Mouse (Mus musculus) hindbrain, embryonic 13.5 days (tissue): ENCODE results near the gene Gm49373. TPM values are rescaled to one million over a fixed set of nuclear protein-coding genes. Genes with fewer than 3 reads are reported as not detected.

Source experiments
- ATAC-seq: fragments of 200-750 bp; cut with Nextera tagmentation; 2 replicates; pipeline ENCODE4 v1.8.0; 2017; ENCODE audit warnings: moderate TSS enrichment; ENCODE audit not compliant: low FRiP score
- H3K27ac ChIP-seq: fragments of 300-500 bp; sonication (generic); 2 replicates; pipeline ENCODE4 v1.5.1; 2015; ENCODE audit warnings: inconsistent platforms, mild to moderate bottlenecking, moderate library complexity
- H3K27me3 ChIP-seq: fragments of 300-500 bp; sonication (generic); 2 replicates; pipeline ENCODE4 v1.6.1; 2015; ENCODE audit warnings: mild to moderate bottlenecking, inconsistent platforms
- H3K36me3 ChIP-seq: fragments of 300-500 bp; sonication (generic); 2 replicates; pipeline ENCODE4 v1.6.1; 2015; ENCODE audit warnings: mild to moderate bottlenecking, inconsistent platforms
- H3K4me1 ChIP-seq: fragments of 300-500 bp; sonication (generic); replicated peaks from 2 replicates; pipeline ENCODE4 v1.6.1; 2015; ENCODE audit warnings: inconsistent platforms
- H3K4me2 ChIP-seq: fragments of 300-500 bp; sonication (generic); 2 replicates; pipeline ENCODE4 v1.6.1; 2015; ENCODE audit warnings: inconsistent platforms, mild to moderate bottlenecking, moderate library complexity
- H3K4me3 ChIP-seq: fragments of 300-500 bp; sonication (generic); 2 replicates; pipeline ENCODE4 v1.5.1; 2015; ENCODE audit warnings: mild to moderate bottlenecking, inconsistent platforms
- H3K9ac ChIP-seq: fragments of 300-500 bp; sonication (generic); 2 replicates; pipeline ENCODE4 v1.6.1; 2015; ENCODE audit warnings: mild to moderate bottlenecking, inconsistent platforms
- H3K9me3 ChIP-seq: fragments of 300-500 bp; sonication (generic); 2 replicates; pipeline ENCODE4 v1.6.1; 2016; ENCODE audit warnings: inconsistent platforms
- WGBS: fragments of 180-500 bp; shearing (Covaris S2); methylation state at CpG from one replicate; pipeline ENCODE4 v1.1.7; 2015; 5-methylcytosine and 5-hydroxymethylcytosine counted together
- polyA plus RNA-seq: library from polyadenylated mRNA; unstranded; fragments of >200 nt; fragmentation: Nextera tagmentation; extraction: Ambion mirVana; gene quantifications from 2 replicates; pipeline ENCODE4 v1.2.1, GENCODE M21; 2015

Gm49373 gene
- polyA plus RNA-seq, 1 experiment from 2014 or later, result 2.4 TPM

DNA sequence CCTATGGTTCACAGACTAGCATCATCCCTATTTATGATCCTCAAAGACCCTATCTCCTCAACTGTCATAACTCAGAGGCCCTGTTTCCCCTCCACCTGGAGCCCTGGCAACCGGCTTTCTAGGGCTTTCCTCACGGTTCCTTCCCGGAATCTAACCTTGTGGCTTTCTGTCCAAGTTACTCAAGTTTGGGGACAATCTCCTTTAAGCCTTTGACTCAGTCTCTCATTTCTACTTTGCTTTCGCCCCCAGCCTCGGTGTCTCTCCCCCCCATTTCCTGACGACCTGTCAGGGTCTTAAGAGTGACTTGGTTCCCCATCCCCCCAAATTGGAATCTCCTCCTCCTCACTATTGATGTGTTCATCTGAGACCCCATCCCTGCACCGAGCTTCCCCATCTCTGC lies 40.4 kb downstream of the Gm49373 start:
- 5% methylated on average over 7 of the region's 7 CpGs for WGBS
- H3K4me1 ChIP-seq, result peaks cover 75% of the 10 kb centered on the region

GRCm38 (mm10) chr9:21031896-21032351 lies 41.0 kb downstream of the Gm49373 start, which contains the start of gene Icam5:
Gene Icam5, plus strand, starts transcription at chr9:21032073.
- Histone ChIP-seq H3K27ac (no peak within 1 kb of the TSS), H3K4me2 (peak within 1 kb of the TSS; percentile 94), H3K9me3 (no peaks in the 10 kb centered on the region), H3K27me3 (peaks cover 99% of the 10 kb centered on the region), H3K9ac (peak within 1 kb of the TSS; percentile 75), H3K4me3 (peak within 1 kb of the TSS; percentile 53), H3K4me1 (peaks cover 71% of the 10 kb centered on the region), H3K36me3 (no peaks in the 10 kb centered on the region)
- peak; percentile 32 for ATAC-seq
- under 1% methylated on average over 35 of the region's 35 CpGs for WGBS

More for the DNA sequence above, 40.4 kb downstream of the Gm49373 start:
- Histone ChIP-seq H3K36me3 (no peaks in the 10 kb centered on the region), H3K27ac (no peak overlapping the region), H3K4me3 (peak overlapping the region; percentile 53), H3K27me3 (peaks cover 99% of the 10 kb centered on the region), H3K4me2 (peak overlapping the region; percentile 94), H3K9ac (peak overlapping the region; percentile 75), H3K9me3 (no peaks in the 10 kb centered on the region)
- no peak for ATAC-seq

- H3K27me3 ChIP-seq, result peaks cover 99% of the 10 kb centered on the region
- H3K9ac ChIP-seq, result peak overlapping the region; percentile 75
- peak overlapping the region; percentile 94 for H3K4me2 ChIP-seq
- no peaks in the 10 kb centered on the region for H3K36me3 ChIP-seq
- ATAC-seq, result peak; percentile 70
- WGBS, result under 1% methylated on average over 36 of the region's 36 CpGs
- peak overlapping the region; percentile 53 for H3K4me3 ChIP-seq
- no peaks in the 10 kb centered on the region for H3K9me3 ChIP-seq
- H3K27ac ChIP-seq, result no peak overlapping the region
- H3K4me1 ChIP-seq, result peaks cover 66% of the 10 kb centered on the region
Measured at GRCm38 (mm10) chr9:21031251-21031895, 41.5 kb downstream of the Gm49373 start.

DNA sequence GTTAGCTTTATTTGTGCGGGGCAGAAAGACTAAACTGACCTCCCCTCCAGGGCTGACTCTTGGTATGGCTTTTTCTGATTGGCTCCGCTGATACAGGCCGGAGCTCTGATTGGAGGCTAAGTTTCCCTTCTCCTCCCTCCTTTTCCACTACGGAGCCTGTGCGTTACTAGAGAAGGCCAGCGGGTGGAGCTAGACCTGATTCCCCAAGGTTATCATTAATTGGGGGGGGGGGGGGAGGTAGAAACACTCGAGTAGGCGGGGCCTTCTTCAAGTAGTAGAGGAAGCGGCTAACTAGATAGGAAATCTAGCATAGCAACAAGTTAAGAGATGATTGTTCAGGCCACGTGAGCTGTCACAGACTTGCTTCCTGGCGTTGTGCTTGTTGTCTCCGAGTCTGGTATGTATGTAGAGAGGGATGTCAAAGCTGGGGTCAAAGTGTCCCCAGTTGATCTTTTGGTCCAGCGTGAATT lies 42.1 kb downstream of the Gm49373 start:
- Histone ChIP-seq H3K36me3 (no peaks in the 10 kb centered on the region), H3K27me3 (peaks cover 99% of the 10 kb centered on the region), H3K9me3 (no peaks in the 10 kb centered on the region), H3K4me2 (peak overlapping the region; percentile 94), H3K4me1 (peaks cover 60% of the 10 kb centered on the region), H3K4me3 (peak overlapping the region; percentile 53), H3K9ac (peak overlapping the region; percentile 75; the same call in 1 of the 2 replicates), H3K27ac (no peak overlapping the region)
- WGBS, result under 1% methylated on average over 13 of the region's 13 CpGs
- 0 out of 2 replicates have a peak, but pooled peaks have one; percentile 41 for ATAC-seq

- ATAC-seq, result no peak
- no peak overlapping the region; the same call in 1 of the 2 replicates for H3K4me3 ChIP-seq
- peak overlapping the region; percentile 94 for H3K4me2 ChIP-seq
Measured at GRCm38 (mm10) chr9:21030055-21030600, 42.8 kb downstream of the Gm49373 start.

DNA sequence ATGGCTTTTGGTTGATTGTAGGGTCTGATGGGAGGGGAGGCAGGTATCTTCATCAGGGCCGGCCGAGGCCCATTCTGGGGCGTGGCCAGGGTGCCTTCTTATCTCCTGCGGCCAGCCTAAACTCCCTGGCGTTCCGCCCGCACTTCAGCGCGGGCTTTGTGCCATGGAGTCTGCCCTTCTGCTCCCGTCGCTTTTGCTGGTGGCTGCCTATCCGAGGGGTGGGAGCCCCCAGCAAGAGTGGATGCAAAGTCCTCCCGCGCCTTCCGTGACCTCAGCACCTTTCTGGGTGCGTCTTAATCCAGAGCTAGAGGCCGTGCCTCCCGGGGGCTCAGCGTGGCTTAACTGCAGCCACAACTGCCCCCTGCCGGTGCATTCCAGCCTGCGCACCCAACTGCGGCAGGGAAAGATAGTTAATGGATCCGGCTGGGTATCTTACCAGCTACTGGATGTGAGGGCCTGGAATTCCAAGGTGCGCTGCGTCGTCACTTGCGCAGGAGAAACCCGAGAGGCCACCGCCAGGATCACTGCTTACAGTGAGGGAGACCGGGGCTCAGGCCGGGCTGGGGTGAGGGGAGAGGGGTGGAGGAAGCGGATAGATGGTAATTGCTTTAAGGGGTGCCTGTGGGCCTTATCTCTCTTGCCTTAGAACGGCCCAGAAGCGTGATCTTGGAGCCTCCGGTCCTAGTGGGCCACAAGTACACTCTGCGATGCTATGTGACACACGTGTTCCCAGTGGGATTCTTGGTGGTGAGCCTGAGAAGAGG lies 43.4 kb downstream of the Gm49373 start, which contains the start of gene Icam4:
TSS of gene Icam4 (plus strand) at position 83 of the 764 bp plus-strand sequence.
- H3K36me3 ChIP-seq, result no peaks in the 10 kb centered on the region
- H3K4me1 ChIP-seq, result peaks cover 50% of the 10 kb centered on the region
- peaks cover 92% of the 10 kb centered on the region for H3K27me3 ChIP-seq
- no peak for ATAC-seq
- H3K27ac ChIP-seq, result no peak within 1 kb of the TSS
- H3K4me3 ChIP-seq, result peak within 1 kb of the TSS; percentile 24
- no peaks in the 10 kb centered on the region for H3K9me3 ChIP-seq
- H3K4me2 ChIP-seq, result peak within 1 kb of the TSS; percentile 94
- H3K9ac ChIP-seq, result 0 out of 2 replicates have a peak within 1 kb of the TSS, but pooled peaks have one; percentile 20
- WGBS, result 2% methylated on average over 37 of the region's 37 CpGs

More at GRCm38 (mm10) chr9:21030055-21030600, 42.8 kb downstream of the Gm49373 start:
- H3K27me3 ChIP-seq, result peaks cover 99% of the 10 kb centered on the region
- 23% methylated on average over 22 of the region's 22 CpGs for WGBS
- no peak overlapping the region for H3K9ac ChIP-seq
- peaks cover 56% of the 10 kb centered on the region for H3K4me1 ChIP-seq
- H3K27ac ChIP-seq, result no peak overlapping the region
- H3K36me3 ChIP-seq, result no peaks in the 10 kb centered on the region
- no peaks in the 10 kb centered on the region for H3K9me3 ChIP-seq

DNA sequence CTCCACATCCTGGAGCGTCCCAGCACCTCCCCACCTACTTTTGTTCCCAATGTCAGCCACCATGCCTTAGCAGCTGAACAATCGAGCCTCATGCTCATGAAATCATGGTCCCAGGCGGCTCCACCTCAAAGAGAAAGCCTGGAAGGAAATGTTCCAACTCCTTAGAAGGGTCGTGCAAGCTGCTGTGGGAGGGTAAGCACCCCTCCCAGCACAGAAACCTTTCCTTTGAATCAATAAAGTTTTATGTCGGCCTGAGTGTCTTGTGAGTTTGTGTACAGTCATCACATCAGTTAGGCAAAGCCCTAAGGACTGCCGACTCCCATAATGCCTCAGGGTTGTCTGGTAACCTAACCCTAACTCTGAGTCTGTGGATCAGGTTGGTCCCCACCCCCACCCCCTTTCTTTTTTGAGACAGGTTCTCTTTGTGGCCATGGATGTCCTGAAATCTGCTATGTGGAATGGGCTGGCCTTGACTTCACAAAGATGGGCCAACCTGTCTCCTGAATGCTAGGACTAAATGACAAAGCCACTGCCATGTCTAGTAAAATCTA lies 44.3 kb downstream of the Gm49373 start:
- no peak overlapping the region for H3K4me2 ChIP-seq
- no peaks in the 10 kb centered on the region for H3K9me3 ChIP-seq
- H3K36me3 ChIP-seq, result no peaks in the 10 kb centered on the region
- H3K27ac ChIP-seq, result no peak overlapping the region
- peaks cover 85% of the 10 kb centered on the region for H3K27me3 ChIP-seq
- WGBS, result 72% methylated on average over 6 of the region's 6 CpGs
- H3K4me1 ChIP-seq, result peaks cover 49% of the 10 kb centered on the region
- H3K4me3 ChIP-seq, result no peak overlapping the region
- ATAC-seq, result no peak
- no peak overlapping the region for H3K9ac ChIP-seq

DNA sequence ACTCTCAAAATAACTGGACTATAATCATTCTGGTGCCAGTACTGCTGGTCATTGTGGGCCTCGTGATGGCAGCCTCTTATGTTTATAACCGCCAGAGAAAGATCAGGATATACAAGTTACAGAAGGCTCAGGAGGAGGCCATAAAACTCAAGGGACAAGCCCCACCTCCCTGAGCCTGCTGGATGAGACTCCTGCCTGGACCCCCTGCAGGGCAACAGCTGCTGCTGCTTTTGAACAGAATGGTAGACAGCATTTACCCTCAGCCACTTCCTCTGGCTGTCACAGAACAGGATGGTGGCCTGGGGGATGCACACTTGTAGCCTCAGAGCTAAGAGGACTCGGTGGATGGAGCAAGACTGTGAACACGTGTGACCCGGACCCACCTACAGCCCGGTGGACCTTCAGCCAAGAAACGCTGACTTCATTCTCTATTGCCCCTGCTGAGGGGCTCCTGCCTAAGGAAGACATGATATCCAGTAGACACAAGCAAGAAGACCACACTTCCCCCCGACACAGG lies 45.1 kb downstream of the Gm49373 start:
- Histone ChIP-seq H3K4me1 (peaks cover 41% of the 10 kb centered on the region), H3K9me3 (no peaks in the 10 kb centered on the region), H3K9ac (peak overlapping the region; percentile 35), H3K36me3 (no peaks in the 10 kb centered on the region), H3K4me2 (no peak overlapping the region), H3K4me3 (no peak overlapping the region), H3K27ac (no peak overlapping the region), H3K27me3 (peaks cover 77% of the 10 kb centered on the region)
- WGBS, result 51% methylated on average over 8 of the region's 8 CpGs
- ATAC-seq, result no peak

DNA sequence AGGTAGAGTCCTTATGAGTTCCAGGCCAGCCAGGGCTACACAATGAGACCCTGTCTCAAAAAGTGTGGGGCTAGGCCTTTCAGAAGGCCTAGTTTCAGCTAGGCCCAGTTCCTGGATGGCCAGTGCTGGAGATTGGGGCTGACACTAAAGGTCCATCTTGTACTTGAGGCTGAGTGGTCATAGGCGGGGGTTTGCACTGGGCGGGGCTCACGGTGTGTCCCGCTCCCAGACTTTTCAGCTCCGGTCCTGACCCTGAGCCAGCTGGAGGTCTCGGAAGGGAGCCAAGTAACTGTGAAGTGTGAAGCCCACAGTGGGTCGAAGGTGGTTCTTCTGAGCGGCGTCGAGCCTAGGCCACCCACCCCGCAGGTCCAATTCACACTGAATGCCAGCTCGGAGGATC lies 46.0 kb downstream of the Gm49373 start:
- no peak for ATAC-seq
- no peak overlapping the region for H3K9ac ChIP-seq

GRCm38 (mm10) chr9:21025258-21025810 lies 47.6 kb downstream of the Gm49373 start:
- H3K27me3 ChIP-seq, result peaks cover 66% of the 10 kb centered on the region
- ATAC-seq, result no peak

More for the DNA sequence above, 46.0 kb downstream of the Gm49373 start:
- H3K27ac ChIP-seq, result no peak overlapping the region
- H3K9me3 ChIP-seq, result no peaks in the 10 kb centered on the region
- H3K4me2 ChIP-seq, result no peak overlapping the region
- peaks cover 71% of the 10 kb centered on the region for H3K27me3 ChIP-seq
- 86% methylated on average over 12 of the region's 12 CpGs for WGBS
- no peaks in the 10 kb centered on the region for H3K36me3 ChIP-seq
- H3K4me3 ChIP-seq, result no peak overlapping the region
- H3K4me1 ChIP-seq, result peaks cover 31% of the 10 kb centered on the region

DNA sequence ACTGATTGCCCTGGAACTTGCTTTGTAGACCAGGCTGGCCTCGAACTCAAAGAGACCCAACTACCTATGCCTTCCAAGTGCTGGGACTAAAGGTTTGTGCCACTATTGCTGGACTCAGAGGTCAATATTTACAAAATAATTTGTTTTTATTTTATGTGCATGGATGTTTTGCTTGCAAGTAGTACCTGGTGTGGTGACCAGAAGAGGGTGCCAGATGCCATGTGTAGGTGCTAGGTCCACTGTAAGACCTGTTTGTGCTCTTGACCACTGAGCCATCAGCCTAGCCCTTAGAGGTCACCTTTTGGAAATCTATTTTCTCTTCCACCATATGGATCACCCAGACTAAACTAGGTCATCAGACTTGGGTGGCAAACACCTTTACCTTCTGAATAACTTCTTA lies 50.2 kb downstream of the Gm49373 start:
- Histone ChIP-seq H3K9ac (no peak overlapping the region), H3K4me2 (no peak overlapping the region), H3K27ac (no peak overlapping the region), H3K27me3 (peaks cover 58% of the 10 kb centered on the region), H3K4me1 (0 out of 2 replicates have a peak, but pooled peaks cover 4% of the 10 kb centered on the region), H3K36me3 (no peaks in the 10 kb centered on the region), H3K9me3 (no peaks in the 10 kb centered on the region), H3K4me3 (no peak overlapping the region)
- ATAC-seq, result no peak
- 78% methylated on average over 1 of the region's 1 CpGs for WGBS

More at GRCm38 (mm10) chr9:21025258-21025810, 47.6 kb downstream of the Gm49373 start:
- WGBS, result 71% methylated on average over 19 of the region's 19 CpGs
- H3K9me3 ChIP-seq, result no peaks in the 10 kb centered on the region
- no peak overlapping the region for H3K4me2 ChIP-seq
- H3K36me3 ChIP-seq, result no peaks in the 10 kb centered on the region
- H3K27ac ChIP-seq, result no peak overlapping the region
- H3K4me1 ChIP-seq, result peaks cover 17% of the 10 kb centered on the region
- no peak overlapping the region for H3K9ac ChIP-seq
- no peak overlapping the region for H3K4me3 ChIP-seq
